Mouse (Mus musculus): Measurements from ENCODE around the gene Tesc.
A peak's percentile ranks its signal among the peaks of the same experiment; 100 is the strongest.

The Tesc gene

DNA sequence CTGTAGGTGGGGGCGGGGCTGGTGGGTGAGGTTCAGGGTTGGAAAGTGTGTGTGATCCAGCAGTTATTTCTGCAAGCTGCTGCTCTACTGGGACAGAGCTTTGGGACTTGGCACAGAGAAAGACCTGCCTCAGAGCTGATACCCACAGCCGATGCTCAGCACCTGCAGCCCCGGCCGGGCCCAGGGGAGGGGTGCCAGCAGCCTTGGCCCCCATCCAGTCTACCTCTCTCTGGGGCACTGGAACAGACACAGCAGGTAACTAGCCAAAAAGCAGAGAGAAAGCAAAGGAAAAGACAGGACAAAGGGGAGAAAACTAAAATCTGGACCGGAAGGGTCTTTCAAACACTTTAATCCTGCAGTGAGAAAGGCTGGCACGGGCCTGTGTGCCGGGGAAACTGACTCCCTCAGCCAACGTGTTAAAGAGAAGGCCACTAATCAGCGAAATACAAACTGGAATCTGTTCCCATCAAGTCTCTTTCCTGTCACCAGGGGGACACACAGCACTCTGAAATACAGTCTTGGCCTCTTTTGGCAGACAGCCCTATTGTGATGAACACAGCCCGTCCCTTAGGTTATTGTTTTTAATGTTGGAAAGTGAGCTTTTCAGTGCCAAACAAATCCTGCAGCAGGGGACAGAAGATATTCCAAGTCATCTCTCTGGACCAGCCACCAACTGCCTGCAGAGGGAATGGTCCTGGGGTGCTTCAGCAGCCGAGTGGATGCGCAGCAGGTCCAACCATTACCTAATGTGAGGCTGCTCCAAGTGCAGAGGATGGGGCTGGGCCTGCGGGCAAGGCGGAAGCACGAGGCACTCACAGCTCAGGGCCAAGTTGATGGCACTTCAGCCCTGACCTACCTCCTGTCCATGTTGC, 49.4 kb downstream of the Tesc start:
- no peak for DNase-seq (ENCODE audit: low read depth)

DNA sequence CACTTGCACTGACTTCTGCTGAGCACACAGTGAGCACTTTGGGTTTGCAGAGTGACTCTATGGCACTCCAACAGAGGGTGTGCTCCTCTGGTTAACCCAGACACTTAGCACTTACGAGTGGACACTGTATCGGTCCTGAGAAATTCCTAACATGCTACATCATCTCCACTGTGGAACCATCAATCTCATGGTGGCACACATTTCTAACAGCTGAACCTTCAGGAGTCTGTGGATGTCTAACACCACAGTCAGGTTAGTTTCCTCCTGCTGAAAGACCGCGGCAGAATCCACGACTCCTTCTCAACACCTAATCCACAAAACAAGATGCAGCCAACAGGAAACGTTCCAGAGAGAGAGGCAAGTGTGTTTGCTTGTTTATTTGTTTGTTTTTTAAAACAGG, 51.0 kb downstream of the Tesc start:
- DNase-seq (ENCODE audit: low read depth), result no peak

DNA sequence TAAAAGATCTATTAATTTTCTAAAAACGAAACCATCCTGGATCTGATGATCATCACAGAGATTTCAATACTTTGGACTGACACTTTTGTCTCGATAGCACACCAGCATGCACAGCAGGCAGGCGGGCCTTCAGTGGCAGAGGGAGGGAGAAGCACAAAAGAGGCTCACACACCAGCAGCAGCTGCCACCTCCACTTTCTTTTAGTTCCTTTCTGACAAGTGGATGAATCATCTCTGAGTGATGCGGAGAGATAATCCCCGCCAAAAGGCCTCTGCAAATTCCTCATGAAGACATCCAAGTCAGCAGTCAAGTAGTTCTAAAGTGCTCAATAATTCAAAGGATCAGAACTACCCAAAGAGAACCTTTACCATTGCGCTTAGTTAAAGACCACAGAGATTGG, 51.8 kb downstream of the Tesc start:
- DNase-seq (ENCODE audit: low read depth), result no peak

DNA sequence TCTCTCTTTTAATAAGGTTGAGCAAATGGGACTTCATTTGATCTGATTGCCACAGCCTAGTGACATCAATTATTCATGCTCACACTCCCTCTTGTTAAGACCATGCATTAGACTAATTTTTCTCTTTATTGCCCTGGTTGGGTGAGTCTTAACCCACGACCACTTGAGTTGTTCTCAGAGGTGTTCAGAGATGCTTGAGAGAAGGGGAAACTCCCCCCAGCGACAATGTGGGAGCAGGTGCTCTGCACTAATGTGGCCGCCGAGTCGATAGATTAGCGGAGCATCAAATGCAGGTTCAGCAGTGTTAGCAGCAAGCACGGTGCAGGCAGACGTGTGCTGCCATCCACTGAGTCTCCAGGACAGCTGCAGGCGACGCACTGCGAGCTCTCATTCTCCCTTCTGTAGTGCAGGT, 52.3 kb downstream of the Tesc start:
- DNase-seq (ENCODE audit: low read depth), result no peak

DNA sequence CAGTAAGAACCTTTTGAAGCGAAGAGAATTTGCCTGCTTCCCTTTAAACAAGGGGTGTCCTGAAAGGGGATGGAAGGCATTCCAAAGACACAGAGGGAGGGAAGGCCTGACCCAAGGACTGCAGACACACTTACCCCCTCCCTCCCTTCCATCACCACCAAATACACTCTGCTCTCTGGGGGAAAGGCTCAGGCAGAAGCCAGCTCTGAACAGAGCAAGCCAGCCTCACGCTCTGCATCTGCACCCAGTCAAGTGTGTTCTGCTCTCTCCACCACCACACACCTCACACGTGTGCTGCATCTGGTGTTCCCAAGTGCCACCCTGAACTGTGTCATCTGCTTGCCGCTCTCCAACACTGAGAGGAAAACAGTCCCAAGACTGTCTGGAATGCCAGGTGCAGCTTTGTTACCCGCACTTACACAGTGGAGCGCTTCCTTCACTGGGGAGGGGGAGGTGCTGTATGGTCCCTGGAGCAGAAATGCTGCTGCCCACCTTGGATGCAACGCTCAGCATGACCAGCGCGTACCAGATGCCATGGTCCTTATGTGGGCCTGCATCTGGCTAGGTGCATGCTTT, 53.9 kb downstream of the Tesc start:
- DNase-seq (ENCODE audit: low read depth), result no peak

DNA sequence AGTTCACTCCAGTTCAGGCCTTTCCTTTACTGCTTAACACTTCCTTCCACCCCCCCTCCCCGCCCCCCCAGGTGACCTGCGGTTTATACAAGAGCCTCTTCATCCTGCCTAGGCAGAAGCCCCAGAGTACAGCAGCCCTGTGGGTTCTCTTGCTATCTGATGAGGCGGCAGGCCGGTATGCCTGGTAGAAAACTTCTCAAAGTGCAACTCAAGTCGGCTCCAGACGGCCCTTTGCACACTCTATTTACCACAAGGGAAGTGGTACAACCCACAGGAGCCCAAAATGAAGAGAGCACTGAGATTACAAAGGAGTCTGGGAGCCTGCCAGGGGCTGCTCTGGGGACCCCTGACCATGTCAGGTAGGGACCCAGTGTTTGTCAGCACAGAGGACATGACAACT, 54.5 kb downstream of the Tesc start:
- DNase-seq (ENCODE audit: low read depth), result no peak

DNA sequence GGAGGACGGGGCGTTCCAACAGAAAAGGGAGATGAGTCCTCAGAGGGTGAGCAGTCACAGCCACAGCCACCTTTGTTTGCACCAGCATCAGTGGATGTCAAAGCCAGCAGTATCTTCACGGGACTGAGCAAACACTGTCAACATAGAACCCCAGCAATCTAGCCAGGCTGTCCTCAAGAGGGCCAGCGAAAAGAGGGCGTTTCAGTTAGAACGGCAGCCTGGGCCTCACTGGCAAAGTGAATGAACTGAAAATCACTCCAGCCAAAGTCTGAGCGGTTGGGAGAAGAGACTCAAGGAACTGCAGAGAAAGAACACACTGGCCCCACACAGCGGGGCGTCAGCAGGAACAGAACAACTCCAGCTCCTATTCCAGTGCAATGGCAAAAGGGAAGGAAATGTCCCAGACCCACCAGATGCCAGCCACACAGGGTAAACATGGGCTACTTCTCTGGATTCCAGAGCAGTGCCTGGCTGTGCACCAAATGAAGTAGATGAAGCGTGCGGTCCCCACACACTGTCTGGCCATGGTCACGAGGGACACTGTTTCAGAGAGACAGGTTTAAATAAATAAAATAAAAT, 55.6 kb downstream of the Tesc start:
- no peak for DNase-seq (ENCODE audit: low read depth)

DNA sequence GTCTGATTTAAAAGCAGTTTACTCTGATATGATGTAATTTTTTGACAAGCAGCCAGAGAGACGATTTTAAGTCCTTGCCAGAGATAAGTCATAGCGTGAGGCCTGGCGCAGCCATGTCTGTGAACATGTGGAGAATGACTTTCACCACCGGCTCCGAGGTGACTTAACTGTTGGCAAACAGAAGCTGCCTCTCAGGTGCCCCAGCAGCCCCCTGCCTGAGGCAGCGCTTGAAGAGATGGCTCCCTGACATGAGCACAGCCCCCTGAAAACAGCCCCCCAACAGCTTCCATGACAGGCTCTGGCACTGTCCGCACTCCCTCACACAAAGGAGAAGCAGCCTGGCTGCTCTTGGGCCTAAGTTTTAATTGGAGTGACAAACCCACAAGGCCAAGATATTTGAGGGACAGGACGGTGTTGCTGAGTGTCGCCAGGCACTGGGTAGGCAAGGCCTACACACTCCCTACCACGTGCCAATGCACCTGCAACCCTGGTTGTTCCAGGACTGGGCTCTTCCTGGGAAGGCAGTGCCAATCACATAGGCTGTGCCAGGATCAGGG, 56.7 kb downstream of the Tesc start:
- DNase-seq (ENCODE audit: low read depth), result no peak

DNA sequence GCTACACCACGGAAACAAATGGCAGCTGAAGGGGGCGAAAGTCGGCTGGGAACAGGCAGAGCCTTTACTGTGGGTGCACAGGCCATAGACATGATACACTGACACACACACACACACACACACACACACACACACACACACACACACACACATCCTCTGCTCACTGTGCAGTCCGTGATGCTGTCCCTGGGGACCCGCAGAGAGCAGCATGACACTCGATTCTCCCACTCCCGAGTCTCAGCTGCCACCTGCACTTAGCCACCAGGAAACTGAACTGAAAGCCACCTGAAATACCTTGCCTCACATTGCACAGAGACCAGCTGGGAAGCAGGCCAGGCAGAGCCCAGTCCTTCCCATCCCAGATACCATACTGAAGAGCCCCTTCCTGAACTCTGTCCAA, 57.8 kb downstream of the Tesc start:
- no peak for DNase-seq (ENCODE audit: low read depth)

DNA sequence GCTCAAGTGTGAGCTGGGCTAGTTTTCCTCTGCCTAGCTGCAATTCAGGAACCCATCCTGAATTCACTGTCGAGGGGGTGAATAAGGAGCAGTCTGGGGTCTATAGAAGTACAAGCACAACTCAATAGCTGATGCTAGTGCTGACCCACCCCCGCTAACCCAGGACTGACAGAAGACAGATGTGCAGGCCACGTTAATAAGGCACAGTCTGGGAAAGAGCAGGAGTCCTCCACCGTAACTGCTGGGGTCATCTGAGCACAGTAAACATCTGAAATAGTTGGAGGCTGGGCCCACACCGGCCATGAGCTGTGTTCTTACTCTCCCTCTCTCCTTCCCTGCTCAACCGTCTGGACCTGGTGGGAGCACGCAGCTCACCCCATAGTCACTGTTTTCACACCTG, 59.4 kb downstream of the Tesc start:
- no peak for DNase-seq (ENCODE audit: low read depth)

DNA sequence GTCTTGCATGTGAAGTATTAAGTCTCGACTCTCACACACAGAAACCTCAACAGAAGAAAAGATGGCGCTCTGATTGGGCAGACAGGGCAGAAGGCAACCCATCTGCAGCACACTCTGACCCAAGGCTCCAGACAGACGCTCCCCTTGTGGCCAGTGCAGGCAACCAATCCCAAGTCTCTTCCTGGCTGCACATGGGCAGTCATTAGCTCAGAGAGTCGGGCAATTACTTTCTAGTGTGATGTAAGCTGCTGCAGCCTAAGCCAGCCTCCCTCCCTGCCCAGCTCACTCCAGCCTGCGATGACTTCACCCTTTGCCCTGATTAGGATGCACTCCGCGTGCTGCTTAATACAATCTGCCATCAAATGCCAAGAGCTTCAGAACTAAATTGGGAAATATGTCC, 61.6 kb downstream of the Tesc start:
- DNase-seq (ENCODE audit: low read depth), result no peak

DNA sequence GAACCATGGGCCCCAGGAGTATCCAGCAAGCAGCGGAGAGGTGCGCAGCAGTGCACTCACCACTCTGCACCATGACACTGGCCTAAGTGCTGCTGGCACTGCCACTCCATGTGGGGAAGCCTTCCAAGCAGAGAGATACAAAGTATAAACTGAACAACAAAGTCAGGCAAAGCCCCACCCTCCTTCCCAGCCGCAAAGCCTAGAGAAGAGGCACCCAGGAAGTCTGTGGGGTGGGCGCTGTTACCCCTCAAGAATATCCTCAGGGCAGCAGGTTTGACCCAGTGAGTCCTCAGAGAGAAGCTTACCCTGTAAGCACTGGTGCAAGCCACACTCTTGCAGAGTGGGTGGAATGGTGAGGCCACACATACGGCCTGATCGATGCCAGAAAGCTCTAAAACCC, 62.6 kb downstream of the Tesc start:
- DNase-seq (ENCODE audit: low read depth), result no peak

DNA sequence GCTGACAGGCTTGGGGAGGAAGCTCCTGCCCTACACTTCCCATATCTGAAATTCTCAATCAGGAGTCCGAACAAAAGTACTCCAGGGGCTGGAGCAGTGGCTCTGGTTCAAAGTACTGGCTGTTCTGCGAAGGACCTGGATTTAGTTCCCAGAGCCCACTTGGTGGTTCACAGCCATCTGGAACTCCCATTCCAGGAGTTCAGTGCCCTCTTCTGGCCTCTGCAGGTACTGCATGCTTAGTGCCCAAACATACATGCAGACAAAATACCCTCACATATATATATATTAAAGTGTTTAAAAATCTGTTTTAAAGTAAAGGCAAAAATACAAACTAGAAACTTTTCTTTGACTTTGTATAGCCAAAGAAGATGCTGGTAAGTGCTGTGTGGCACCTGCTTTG, 63.3 kb downstream of the Tesc start:
- DNase-seq (ENCODE audit: low read depth), result peak; percentile 36

DNA sequence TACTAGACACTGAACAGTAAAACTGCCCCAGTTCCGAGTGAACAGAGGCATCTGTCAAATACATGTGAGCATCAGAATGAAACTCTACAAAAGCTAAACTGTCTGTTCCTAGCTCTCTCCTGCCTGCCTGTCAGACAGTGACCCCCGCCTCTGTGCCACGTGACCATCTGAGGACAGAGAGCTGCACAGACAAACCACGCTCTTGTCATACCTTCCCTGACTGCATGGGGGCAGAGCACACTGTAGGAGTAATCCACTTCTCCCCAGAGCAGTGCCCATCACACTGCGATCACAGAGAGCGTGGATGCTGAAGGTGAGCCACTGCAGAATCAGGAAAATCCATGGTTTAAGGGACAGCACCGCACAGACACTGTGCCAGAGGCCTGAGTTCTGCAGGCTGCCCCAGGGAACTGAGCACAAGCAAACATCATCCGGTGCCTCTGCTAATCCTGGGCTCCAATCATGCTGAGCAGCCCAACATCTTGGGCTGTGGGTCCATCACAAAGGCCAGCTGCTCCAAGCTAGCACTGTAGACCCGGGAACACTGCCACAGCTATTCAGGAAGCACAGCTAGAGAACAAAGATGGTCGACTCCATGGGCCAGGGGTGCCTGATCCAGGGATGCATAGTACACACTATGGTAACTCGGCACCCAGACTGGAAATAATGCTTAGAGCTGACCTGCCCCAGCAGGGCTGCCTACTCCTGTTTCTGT, 65.9 kb downstream of the Tesc start:
- no peak for DNase-seq (ENCODE audit: low read depth)

DNA sequence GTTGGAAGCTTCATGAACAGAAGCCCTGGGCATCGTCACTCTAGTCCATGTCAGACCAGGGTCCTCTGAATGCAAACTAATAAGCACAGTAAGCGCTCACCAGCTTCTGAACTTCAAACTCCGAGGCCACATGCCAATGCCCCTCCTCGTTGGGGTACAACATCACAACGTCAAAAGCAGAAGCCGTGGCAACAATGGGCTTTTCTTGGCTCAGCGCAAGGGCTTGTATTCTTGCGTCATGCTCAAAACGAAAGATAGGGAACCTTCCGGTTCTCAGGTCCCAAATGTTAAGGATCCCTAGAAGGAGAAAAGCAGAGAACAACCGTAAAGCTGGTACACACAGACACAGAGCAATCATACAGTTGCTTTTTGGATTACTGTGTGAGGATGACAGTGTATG, 67.9 kb downstream of the Tesc start:
- no peak for DNase-seq (ENCODE audit: low read depth)

DNA sequence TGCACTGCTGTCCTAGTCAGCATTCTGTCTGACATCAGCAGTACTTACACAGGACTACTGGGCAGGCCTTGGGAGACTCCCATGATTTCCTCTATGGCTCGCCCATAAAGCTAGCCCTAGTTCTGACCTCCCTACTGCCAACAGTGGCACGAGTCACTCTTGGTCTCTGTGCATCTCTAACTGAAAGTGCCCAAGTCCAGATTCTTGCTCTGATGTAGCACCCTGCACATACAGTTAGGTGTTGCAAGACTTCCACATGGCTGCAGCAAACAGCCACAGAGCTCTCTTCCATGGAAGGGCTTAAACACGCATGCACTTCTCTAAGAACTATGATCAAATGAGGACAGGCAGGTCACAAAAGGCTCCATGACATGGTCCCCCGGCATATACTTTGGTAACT, 68.3 kb downstream of the Tesc start:
- DNase-seq (ENCODE audit: low read depth), result no peak

DNA sequence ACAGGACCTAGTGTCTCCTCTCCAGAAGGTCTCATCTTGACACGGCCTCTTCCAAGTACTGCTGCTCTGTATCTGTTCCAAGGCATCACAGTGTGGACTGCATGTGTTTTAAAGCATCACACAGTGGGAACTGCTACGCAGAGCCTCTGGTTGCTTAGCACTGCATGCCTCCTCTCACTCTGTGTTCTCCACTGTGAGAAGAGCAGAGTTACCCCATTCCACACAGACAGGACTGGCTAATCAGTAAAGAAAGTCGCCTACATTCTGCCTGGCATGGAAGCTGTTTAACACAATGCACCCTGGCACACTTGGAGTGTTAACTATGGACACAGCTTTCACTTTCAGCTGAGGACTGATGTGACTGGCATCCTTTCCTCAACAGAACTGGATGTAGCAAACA, 68.8 kb downstream of the Tesc start:
- DNase-seq (ENCODE audit: low read depth), result no peak

DNA sequence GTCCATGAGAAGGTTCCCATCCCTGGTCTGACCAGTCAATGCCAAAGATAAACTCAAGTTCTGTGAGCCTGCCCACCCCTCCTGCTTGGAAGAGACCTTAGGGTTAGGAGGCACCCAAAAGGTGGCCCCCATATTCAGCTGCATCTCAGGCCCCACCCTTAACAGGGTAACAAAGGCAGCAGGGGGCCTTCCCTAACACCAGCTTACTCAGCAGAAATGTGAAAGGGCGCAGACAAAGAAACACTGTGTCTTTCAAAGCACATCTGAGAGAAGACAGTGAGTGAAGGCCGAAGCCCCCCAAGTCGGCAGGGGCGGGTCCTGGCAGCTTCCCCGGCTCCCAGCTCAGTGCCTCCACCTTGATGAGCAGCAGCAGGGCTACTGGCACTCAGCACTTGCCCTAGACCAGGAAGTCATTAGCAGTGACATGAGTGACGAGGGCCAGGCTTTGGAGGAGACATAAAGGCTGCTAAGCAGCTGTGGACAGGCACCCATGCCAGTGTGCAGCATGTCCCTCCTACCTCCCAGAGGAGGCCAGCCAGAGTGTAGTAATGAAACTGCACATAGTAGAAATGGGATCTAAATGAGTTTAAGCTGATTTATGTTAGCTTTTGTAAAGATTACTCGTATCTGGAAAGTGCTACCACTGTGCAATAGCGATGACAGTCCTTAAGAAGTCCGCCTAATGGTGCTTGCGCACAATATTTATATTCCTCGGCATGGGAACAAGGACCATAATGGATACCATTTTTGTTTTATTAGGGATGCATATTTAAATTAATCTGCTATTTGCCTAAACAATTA, 71.7 kb downstream of the Tesc start:
- no peak for DNase-seq (ENCODE audit: low read depth)

DNA sequence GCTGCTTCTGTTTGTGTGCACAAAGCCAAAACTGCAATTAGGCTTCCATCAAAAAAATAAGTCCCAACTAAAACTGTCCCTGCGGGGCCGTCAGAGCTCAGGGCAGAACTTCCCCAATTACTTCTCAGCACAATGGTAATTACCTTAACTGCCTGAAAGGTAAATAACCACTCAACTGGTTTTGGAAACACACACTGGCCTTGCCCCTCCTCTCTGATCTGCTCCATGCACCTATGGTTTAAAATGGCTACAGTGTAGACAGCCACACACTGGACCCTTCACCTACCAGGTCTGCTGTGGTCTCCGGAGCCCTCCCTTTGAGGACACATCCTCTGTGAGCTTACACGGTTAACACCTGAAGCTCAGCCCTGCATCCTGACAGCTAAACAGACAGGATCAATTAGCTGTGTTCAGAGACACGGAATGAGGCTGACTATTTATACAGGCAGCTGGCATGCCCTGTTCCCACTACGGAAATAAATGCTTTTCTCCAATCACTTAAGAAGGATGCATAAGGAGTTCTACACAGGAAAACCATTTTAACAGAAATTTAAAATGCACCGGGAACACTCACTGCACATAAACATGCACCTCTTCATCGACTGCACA, 72.4 kb downstream of the Tesc start:
- no peak for DNase-seq (ENCODE audit: low read depth)

DNA sequence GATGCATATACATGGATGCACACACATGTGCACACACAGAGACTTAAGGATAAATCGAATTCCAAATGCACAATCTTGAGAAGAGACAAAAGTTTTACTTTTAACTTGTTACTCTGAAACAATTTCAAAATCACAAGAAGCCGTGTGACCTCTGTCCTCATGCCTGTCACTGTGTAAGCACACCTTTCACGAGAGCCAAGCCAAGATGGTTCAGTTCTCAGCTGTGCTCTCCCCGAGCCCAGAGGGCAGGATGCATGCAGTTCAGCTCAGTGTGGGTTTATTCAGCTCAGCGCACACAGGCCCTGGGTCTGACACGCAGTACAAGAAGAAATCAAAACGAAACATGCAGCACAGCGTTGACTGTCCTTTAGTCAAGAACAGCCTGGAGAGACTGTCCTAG, 78.0 kb downstream of the Tesc start:
- no peak for DNase-seq (ENCODE audit: low read depth)

DNA sequence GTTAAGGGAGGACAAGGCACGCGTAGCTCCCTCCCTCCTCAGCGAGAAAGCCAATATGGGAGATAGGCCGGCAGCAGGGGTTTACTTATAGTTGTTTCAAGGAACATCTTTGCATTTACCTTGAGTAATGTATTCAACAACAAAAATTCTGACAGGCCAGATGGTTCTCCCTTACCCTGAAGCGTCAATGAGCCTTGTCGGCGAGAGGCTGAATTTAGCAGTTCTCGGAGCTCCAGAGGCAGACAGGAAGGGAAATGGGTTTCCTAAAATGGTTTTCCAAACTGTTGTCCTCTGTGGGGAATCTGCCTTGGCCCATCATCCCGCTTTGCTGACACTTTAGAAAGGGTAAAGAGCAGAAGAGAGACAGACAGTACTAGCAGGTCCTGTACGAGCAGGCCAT, 79.1 kb downstream of the Tesc start:
- no peak for DNase-seq (ENCODE audit: low read depth)
